Mouse (Mus musculus) stomach, adult 2 months (tissue): Measurements from ENCODE around the gene Hs2st1. TPM values are rescaled to one million over a fixed set of nuclear protein-coding genes. Genes with fewer than 3 reads are reported as not detected.

Experiments used
- polyA plus RNA-seq: library from polyadenylated mRNA; depleted of rRNA; stranded (reverse); fragments of >200 nt; gene quantifications from 2 replicates; pipeline ENCODE4 v1.2.3, GENCODE M21; 2012; rRNA removed

Gene Hs2st1
- polyA plus RNA-seq, result 1.0 and 1.3 TPM in 2 replicates

DNA sequence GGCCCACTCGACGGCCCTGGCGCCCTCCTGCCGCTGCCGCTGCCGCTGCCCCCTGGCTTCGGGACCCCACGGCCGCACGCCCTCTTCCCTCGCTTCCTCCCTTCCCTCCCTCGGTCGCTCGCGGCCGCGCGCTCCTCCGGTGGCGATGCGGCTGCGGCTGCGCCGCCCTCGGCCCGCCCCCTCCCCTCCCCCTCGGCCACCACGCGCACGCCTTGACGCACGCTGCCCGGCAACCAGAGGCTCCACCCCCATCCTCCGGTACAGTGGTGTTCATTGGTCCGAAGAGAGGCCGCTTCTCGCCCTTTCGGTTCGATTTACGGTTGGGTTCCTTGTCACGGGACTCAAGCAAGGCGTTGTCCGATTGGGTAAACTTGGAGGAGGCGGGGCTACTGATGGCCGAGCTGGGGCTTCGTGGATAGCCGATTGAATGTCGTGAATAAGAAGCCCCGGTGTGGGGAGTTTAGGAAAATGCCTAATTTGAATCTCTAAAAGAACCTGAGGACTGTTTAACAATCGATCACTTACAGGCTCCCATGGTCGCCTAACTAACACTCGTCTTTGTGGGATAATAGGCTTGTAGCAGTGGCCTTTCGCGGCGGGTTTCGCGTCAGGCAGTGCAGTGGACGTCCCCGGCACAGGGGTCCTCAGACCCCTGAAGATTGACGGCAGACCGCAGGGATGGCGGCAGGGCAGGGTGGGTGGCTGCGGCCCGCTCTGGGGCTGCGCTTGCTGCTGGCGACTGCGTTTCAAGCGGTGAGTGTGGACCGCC lies at the start of gene Hs2st1, which contains the start of gene Selenof:
Gene Hs2st1 (minus strand): TSS at position 135 of the 769 bp plus-strand sequence.
Gene Selenof (plus strand): TSS at position 258 of the 769 bp plus-strand sequence.

Other genes starting within 250 kb of the Hs2st1 start
- gene Selenof, start 123 bp upstream of the Hs2st1 start, polyA plus RNA-seq, result 52.9 and 59.6 TPM in 2 replicates
- gene Sh3glb1, start 150.2 kb upstream of the Hs2st1 start, polyA plus RNA-seq, result 5.0 and 9.2 TPM in 2 replicates
- gene Clca3a1, start 190.8 kb upstream of the Hs2st1 start, polyA plus RNA-seq, result 0.20 and 0.58 TPM in 2 replicates
- 0.51 and 0.68 TPM in 2 replicates for gene Clca3a2, start 249.3 kb upstream of the Hs2st1 start, polyA plus RNA-seq